Mouse (Mus musculus) heart, postnatal 0 days (tissue): Measurements from ENCODE around the gene Tmco5. TPM values are rescaled to one million over a fixed set of nuclear protein-coding genes. Genes with fewer than 3 reads are reported as not detected.

Source experiments
- ATAC-seq: fragments of 200-750 bp; cut with Nextera tagmentation; 2 replicates; pipeline ENCODE4 v1.8.0; 2017; ENCODE audit warnings: low read depth, moderate number of reproducible peaks, moderate library complexity; ENCODE audit not compliant: insufficient read depth
- DNase-seq: peaks from one replicate; pipeline ENCODE4 v3.0.0-alpha.2; 2016; ENCODE audit warnings: low spot score
- H3K27ac ChIP-seq: fragments of 300-500 bp; sonication (generic); 2 replicates; pipeline ENCODE4 v1.5.1; 2014; ENCODE audit warnings: low read depth, mild to moderate bottlenecking
- H3K27me3 ChIP-seq: fragments of 300-500 bp; sonication (generic); 2 replicates; pipeline ENCODE4 v1.6.1; 2014; ENCODE audit warnings: low read length, mixed read lengths; ENCODE audit not compliant: control insufficient read depth, insufficient read depth
- H3K36me3 ChIP-seq: fragments of 300-500 bp; sonication (generic); replicated peaks from 2 replicates; pipeline ENCODE4 v1.6.1; 2014; ENCODE audit warnings: low read length, mixed read lengths; ENCODE audit not compliant: control insufficient read depth, insufficient read depth
- H3K4me1 ChIP-seq: fragments of 300-500 bp; sonication (generic); 2 replicates; pipeline ENCODE4 v1.6.1; 2014; ENCODE audit warnings: antibody characterized with exemption; ENCODE audit not compliant: control insufficient read depth, insufficient read depth
- H3K4me2 ChIP-seq: fragments of 300-500 bp; sonication (generic); 2 replicates; pipeline ENCODE4 v1.6.1; 2014; ENCODE audit warnings: low read depth, mild to moderate bottlenecking, low read length, moderate library complexity
- H3K4me3 ChIP-seq: fragments of 300-500 bp; sonication (generic); 2 replicates; pipeline ENCODE4 v1.5.1; 2014; ENCODE audit warnings: low read depth, low read length
- H3K9ac ChIP-seq: fragments of 300-500 bp; sonication (generic); replicated peaks from 2 replicates; pipeline ENCODE4 v1.6.1; 2014; ENCODE audit warnings: low read depth, low read length, mixed read lengths
- H3K9me3 ChIP-seq: fragments of 300-500 bp; sonication (generic); replicated peaks from 2 replicates; pipeline ENCODE4 v1.6.1; 2016; ENCODE audit warnings: low read length; ENCODE audit not compliant: control insufficient read depth
- CTCF ChIP-seq: IDR thresholded peaks from 2 replicates; pipeline ENCODE4 v1.5.1; 2016; ENCODE audit warnings: antibody characterized with exemption, control low read depth, low read depth
- EP300 ChIP-seq: IDR thresholded peaks from 2 replicates; pipeline ENCODE4 v1.6.1; 2016; ENCODE audit warnings: antibody characterized with exemption, low read depth
- WGBS: fragments of 180-500 bp; shearing (Covaris S2); extraction: QIAGEN DNeasy Blood & Tissue Kit; methylation state at CpG from one replicate; pipeline ENCODE4 v1.1.7; 2014; 5-methylcytosine and 5-hydroxymethylcytosine counted together
- polyA plus RNA-seq: library from polyadenylated mRNA; unstranded; fragments of >200 nt; fragmentation: Nextera tagmentation; extraction: Ambion mirVana; gene quantifications from 2 replicates; pipeline ENCODE4 v1.2.1, GENCODE M21; 2015
- total RNA-seq: library from RNA; depleted of rRNA; stranded (reverse); fragments of >200 nt; gene quantifications from 2 replicates; pipeline ENCODE4 v1.2.3, GENCODE M21; 2014; ENCODE audit warnings: low replicate concordance

The Tmco5 gene
- total and polyA plus RNA-seq, 2 experiments from 2014 or later: not detected

- Histone ChIP-seq H3K27ac (no peak overlapping the region), H3K4me2 (peak overlapping the region; percentile 53), H3K36me3 (no peaks in the 10 kb centered on the region), H3K27me3 (0 out of 2 replicates have a peak, but pooled peaks cover 3% of the 10 kb centered on the region), H3K4me1 (no peaks in the 10 kb centered on the region), H3K9me3 (no peaks in the 10 kb centered on the region), H3K4me3 (no peak overlapping the region), H3K9ac (no peak overlapping the region)
- 1% methylated on average over 9 of the region's 9 CpGs for WGBS
- DNase-seq (peak; percentile 86), ATAC-seq (peak; percentile 72)
- TF ChIP-seq EP300 (no peak), CTCF (peak; percentile 86)
Observed at GRCm38 (mm10) chr2:116893988-116894363, 15.5 kb downstream of the Tmco5 start.

GRCm38 (mm10) chr2:116899615-116900272, 21.3 kb downstream of the Tmco5 start:
- WGBS: 13% methylated on average over 19 of the region's 19 CpGs
- Histone ChIP-seq H3K4me1 (no peaks in the 10 kb centered on the region), H3K9me3 (no peaks in the 10 kb centered on the region), H3K27ac (no peak overlapping the region), H3K27me3 (0 out of 2 replicates have a peak, but pooled peaks cover 3% of the 10 kb centered on the region), H3K4me2 (peak overlapping the region; percentile 64), H3K36me3 (no peaks in the 10 kb centered on the region), H3K4me3 (peak overlapping the region; percentile 41), H3K9ac (0 out of 2 replicates have a peak overlapping the region, but pooled peaks have one; percentile 8)
- TF ChIP-seq CTCF (peak; percentile 90), EP300 (no peak)
- ATAC-seq (0 out of 2 replicates have a peak, but pooled peaks have one; percentile 19), DNase-seq (peak; percentile 39)

- peak; percentile 22 for DNase-seq
- TF ChIP-seq EP300: no peak
- TF ChIP-seq CTCF: no peak
- H3K27me3 ChIP-seq: 0 out of 2 replicates have a peak, but pooled peaks cover 3% of the 10 kb centered on the region
- H3K4me1 ChIP-seq: no peaks in the 10 kb centered on the region
- H3K9ac ChIP-seq: 0 out of 2 replicates have a peak overlapping the region, but pooled peaks have one; percentile 8
- peak overlapping the region; percentile 64 for H3K4me2 ChIP-seq
- H3K9me3 ChIP-seq: no peaks in the 10 kb centered on the region
- 30% methylated on average over 10 of the region's 10 CpGs for WGBS
- no peak overlapping the region for H3K27ac ChIP-seq
- peak overlapping the region; percentile 41 for H3K4me3 ChIP-seq
- H3K36me3 ChIP-seq: no peaks in the 10 kb centered on the region
- peak; percentile 43; the same call in 1 of the 2 replicates for ATAC-seq
Observed at GRCm38 (mm10) chr2:116900273-116900843, 21.9 kb downstream of the Tmco5 start.

- ATAC-seq: no peak
- no peaks in the 10 kb centered on the region for H3K27me3 ChIP-seq
- no peak for DNase-seq
- 60% methylated on average over 8 of the region's 8 CpGs for WGBS
- no peak overlapping the region for H3K4me3 ChIP-seq
- TF ChIP-seq CTCF (no peak), EP300 (no peak)
- no peak overlapping the region for H3K27ac ChIP-seq
- no peaks in the 10 kb centered on the region for H3K36me3 ChIP-seq
- no peaks in the 10 kb centered on the region for H3K4me1 ChIP-seq
- no peak overlapping the region for H3K4me2 ChIP-seq
- no peaks in the 10 kb centered on the region for H3K9me3 ChIP-seq
- H3K9ac ChIP-seq: no peak overlapping the region
Observed at GRCm38 (mm10) chr2:116908268-116908667, 29.8 kb downstream of the Tmco5 start.

- Histone ChIP-seq H3K4me2 (no peak overlapping the region), H3K4me3 (no peak overlapping the region), H3K4me1 (no peaks in the 10 kb centered on the region), H3K27ac (no peak overlapping the region), H3K36me3 (no peaks in the 10 kb centered on the region), H3K9me3 (no peaks in the 10 kb centered on the region), H3K27me3 (no peaks in the 10 kb centered on the region), H3K9ac (no peak overlapping the region)
- WGBS: 52% methylated on average over 7 of the region's 7 CpGs
- DNase-seq (no peak), ATAC-seq (no peak)
- TF ChIP-seq EP300 (no peak), CTCF (no peak)
Observed at GRCm38 (mm10) chr2:116912334-116913070, 34.0 kb downstream of the Tmco5 start.
